Mouse (Mus musculus) midbrain, embryonic 12.5 days (tissue): Measurements from ENCODE around the gene Usmg5. TPM values are rescaled to one million over a fixed set of nuclear protein-coding genes. Genes with fewer than 3 reads are reported as not detected.
A peak's percentile ranks its signal among the peaks of the same experiment; 100 is the strongest.
"Not testable (repeated sequence)": the region's sequence is repeated elsewhere in the genome, so short reads cannot be mapped to it uniquely, and the experiment has no call there.

Experiments
- ATAC-seq: fragments of 200-750 bp; cut with Nextera tagmentation; 2 replicates; pipeline ENCODE4 v1.8.0; 2017; ENCODE audit warnings: low read depth, moderate TSS enrichment, moderate library complexity; ENCODE audit not compliant: low FRiP score
- H3K27ac ChIP-seq: fragments of 300-500 bp; sonication (generic); replicated peaks from 2 replicates; pipeline ENCODE4 v1.5.1; 2016; ENCODE audit warnings: mild to moderate bottlenecking
- H3K27me3 ChIP-seq: fragments of 300-500 bp; sonication (generic); 2 replicates; pipeline ENCODE4 v1.6.1; 2016; ENCODE audit warnings: mild to moderate bottlenecking
- H3K36me3 ChIP-seq: fragments of 300-500 bp; sonication (generic); 2 replicates; pipeline ENCODE4 v1.6.1; 2016
- H3K4me1 ChIP-seq: fragments of 300-500 bp; sonication (generic); 2 replicates; pipeline ENCODE4 v1.6.1; 2016
- H3K4me2 ChIP-seq: fragments of 300-500 bp; sonication (generic); replicated peaks from 2 replicates; pipeline ENCODE4 v1.6.1; 2016; ENCODE audit warnings: mild to moderate bottlenecking, moderate library complexity
- H3K4me3 ChIP-seq: fragments of 300-500 bp; sonication (generic); 2 replicates; pipeline ENCODE4 v1.5.1; 2016; ENCODE audit warnings: mild to moderate bottlenecking
- H3K9ac ChIP-seq: fragments of 300-500 bp; sonication (generic); replicated peaks from 2 replicates; pipeline ENCODE4 v1.6.1; 2016; ENCODE audit warnings: mild to moderate bottlenecking, moderate library complexity
- H3K9me3 ChIP-seq: fragments of 300-500 bp; sonication (generic); 2 replicates; pipeline ENCODE4 v1.6.1; 2016; ENCODE audit warnings: mild to moderate bottlenecking
- WGBS: fragments of 180-500 bp; shearing (Covaris S2); methylation state at CpG from one replicate; pipeline ENCODE4 v1.1.7; 2016; 5-methylcytosine and 5-hydroxymethylcytosine counted together
- polyA plus RNA-seq: library from polyadenylated mRNA; unstranded; fragments of >200 nt; fragmentation: Nextera tagmentation; extraction: Ambion mirVana; gene quantifications from 2 replicates; pipeline ENCODE4 v1.2.1, GENCODE M21; 2016

The Usmg5 gene
- 1,210 and 1,249 TPM in 2 replicates for polyA plus RNA-seq

DNA sequence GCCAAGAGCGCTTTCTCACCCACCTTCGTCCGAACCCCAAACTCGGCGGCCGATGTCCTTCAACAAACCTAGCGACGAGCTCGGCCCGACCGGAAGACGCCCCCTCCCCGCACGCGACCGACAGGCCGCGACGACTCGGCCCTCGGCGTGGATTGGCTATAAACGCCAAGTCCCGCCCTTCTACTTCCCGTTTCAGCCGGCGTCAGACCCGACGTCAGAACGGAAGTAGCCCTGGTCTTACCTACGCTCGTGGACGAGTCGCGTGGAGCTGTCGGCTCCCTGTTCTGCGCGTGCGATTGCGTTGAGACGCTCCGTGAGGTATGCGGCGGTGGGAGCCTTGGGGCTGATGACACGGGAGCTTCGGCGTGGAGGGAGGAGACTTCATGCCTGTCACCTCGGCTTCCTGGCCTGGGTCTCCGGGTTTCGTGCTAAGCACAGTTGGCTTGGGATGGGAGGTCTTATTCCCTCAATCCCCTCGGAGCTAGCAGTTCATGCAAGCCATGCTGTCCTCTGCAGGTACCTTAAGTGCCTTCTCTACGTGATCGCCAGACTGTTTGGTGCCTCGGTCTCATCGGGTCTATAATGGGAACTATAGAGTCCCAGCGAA lies at the start of gene Usmg5, which contains the start of gene Pdcd11:
Gene Usmg5, minus strand, starts transcription at position 98 of the 607 bp plus-strand sequence.
Gene Pdcd11, plus strand, starts transcription at position 219 of the 607 bp plus-strand sequence.
- H3K4me3 ChIP-seq, result peak within 1 kb of the TSS; percentile 91
- H3K4me1 ChIP-seq, result peaks cover 15% of the 10 kb centered on the region
- peak within 1 kb of the TSS; percentile 85 for H3K4me2 ChIP-seq
- H3K27ac ChIP-seq, result peak within 1 kb of the TSS; percentile 77
- peak within 1 kb of the TSS; percentile 95 for H3K9ac ChIP-seq
- WGBS, result under 1% methylated on average over 56 of the region's 56 CpGs
- no peaks in the 10 kb centered on the region for H3K9me3 ChIP-seq
- no peaks in the 10 kb centered on the region for H3K27me3 ChIP-seq
- H3K36me3 ChIP-seq, result peaks cover 26% of the 10 kb centered on the region
- peak; percentile 99 for ATAC-seq

- not testable (repeated sequence) for H3K9ac ChIP-seq, H3K4me2 ChIP-seq, ATAC-seq, H3K27ac ChIP-seq, H3K36me3 ChIP-seq, H3K4me3 ChIP-seq, H3K9me3 ChIP-seq
- 49% methylated on average over 7 of the region's 7 CpGs for WGBS
- Histone ChIP-seq H3K4me1 (peaks cover 20% of the 10 kb centered on the region), H3K27me3 (peaks cover 22% of the 10 kb centered on the region)
Observed at GRCm38 (mm10) chr19:47139611-47140010, 49.2 kb upstream of the Usmg5 start.

DNA sequence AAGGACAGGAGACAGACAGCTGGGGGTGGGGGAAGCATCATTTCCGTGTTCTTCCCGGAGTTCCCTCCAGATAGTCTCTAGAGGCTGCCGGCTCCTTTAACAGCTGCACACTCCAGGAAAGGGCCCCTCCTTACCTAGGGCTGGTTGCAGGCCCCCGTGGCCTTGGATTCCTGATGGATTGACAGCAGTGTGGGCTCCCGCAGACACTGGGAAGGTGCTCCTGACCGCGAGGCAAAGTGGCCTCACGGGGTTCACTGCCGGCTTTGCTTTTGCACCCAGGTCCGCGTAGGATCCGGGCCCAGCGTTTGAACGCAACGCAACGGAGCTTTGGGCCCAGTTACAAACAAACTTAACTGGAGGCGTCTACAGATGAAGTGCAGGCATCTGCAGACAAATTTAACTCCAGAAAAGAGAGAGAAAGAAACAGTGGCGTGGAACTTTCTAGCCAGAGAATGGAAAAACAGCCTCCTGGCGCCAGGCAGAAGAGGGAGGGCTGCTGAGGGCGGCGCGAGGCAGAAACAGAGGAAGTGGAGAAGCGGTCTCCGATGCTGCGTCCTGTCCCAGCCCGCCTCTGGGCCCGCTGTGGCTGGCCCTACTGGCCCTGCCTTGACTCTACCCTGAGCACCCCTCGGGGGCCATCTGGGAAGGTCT lies 47.4 kb upstream of the Usmg5 start, which contains the start of gene Calhm2:
Gene Calhm2, minus strand, starts transcription at position 524 of the 651 bp plus-strand sequence.
- no peak within 1 kb of the TSS; the same call in 1 of the 2 replicates for H3K27ac ChIP-seq
- ATAC-seq, result no peak

DNA sequence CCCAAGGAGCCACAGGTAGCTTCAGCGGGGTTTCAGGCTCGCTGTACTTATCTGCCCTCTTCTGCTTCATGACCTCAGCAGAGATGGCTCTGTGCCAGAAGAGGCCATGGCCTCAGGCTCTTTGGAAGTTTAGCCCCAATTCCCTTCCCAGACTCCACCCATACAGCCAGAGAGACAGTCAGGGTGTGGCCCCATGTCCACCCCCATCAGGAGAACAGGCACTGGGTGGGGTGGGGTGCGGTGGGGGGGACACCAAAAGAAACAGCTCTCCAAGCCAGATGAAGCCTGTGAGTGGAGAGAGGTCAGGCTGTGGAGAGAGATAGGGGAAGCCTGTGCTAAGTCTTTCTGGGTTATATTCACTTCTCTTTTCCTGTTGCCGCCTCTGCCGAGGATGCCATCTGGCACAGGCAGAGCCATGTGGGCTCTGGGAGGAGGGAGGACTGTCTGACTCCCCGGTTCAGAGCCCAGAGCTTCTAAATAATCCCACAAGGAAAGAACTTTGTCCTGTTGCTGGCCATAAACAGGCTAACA lies 46.7 kb upstream of the Usmg5 start:
- Histone ChIP-seq H3K4me1 (peaks cover 20% of the 10 kb centered on the region), H3K9me3 (no peaks in the 10 kb centered on the region), H3K36me3 (peaks cover 8% of the 10 kb centered on the region; the same call in 1 of the 2 replicates), H3K4me2 (peak overlapping the region; percentile 43), H3K4me3 (no peak overlapping the region), H3K9ac (no peak overlapping the region; the same call in 1 of the 2 replicates), H3K27me3 (peaks cover 22% of the 10 kb centered on the region), H3K27ac (no peak overlapping the region)
- ATAC-seq, result no peak
- WGBS, result 53% methylated on average over 6 of the region's 6 CpGs

More for the DNA sequence above, 47.4 kb upstream of the Usmg5 start, which contains the start of gene Calhm2:
- 16% methylated on average over 28 of the region's 28 CpGs for WGBS
- Histone ChIP-seq H3K4me1 (peaks cover 20% of the 10 kb centered on the region), H3K4me3 (peak within 1 kb of the TSS; percentile 21), H3K36me3 (0 out of 2 replicates have a peak, but pooled peaks cover 3% of the 10 kb centered on the region), H3K4me2 (peak within 1 kb of the TSS; percentile 43), H3K27me3 (peaks cover 22% of the 10 kb centered on the region), H3K9me3 (no peaks in the 10 kb centered on the region), H3K9ac (peak within 1 kb of the TSS; percentile 46; the same call in 1 of the 2 replicates)

DNA sequence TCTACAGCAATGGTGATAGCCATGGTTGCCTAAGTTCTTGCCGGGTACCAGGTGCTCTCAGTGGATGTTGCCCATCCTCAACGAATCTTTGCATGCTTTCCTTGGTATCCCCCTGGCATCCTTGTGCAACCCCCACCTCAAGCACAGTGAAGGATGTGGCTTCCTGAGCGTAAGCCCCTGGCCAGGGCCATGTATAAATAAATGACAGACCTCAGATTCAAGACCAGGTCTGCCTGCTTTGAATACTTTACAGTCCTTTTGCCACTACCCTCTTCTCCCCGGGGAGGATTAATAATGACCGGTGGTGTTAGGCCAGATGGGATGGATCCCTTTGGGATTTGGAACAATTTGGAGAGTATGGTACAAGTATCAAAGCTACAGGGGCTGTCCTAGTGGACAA lies 45.7 kb upstream of the Usmg5 start:
- WGBS, result 84% methylated on average over 5 of the region's 5 CpGs
- peaks cover 17% of the 10 kb centered on the region for H3K36me3 ChIP-seq
- H3K27ac ChIP-seq, result no peak overlapping the region
- no peak overlapping the region for H3K4me3 ChIP-seq
- no peak overlapping the region for H3K4me2 ChIP-seq
- no peak overlapping the region for H3K9ac ChIP-seq
- ATAC-seq, result no peak
- no peaks in the 10 kb centered on the region for H3K9me3 ChIP-seq
- peaks cover 22% of the 10 kb centered on the region for H3K27me3 ChIP-seq
- peaks cover 20% of the 10 kb centered on the region for H3K4me1 ChIP-seq

GRCm38 (mm10) chr19:47135568-47135967 lies 45.1 kb upstream of the Usmg5 start:
- ATAC-seq, result no peak
- 93% methylated on average over 17 of the region's 17 CpGs for WGBS
- Histone ChIP-seq H3K36me3 (peaks cover 23% of the 10 kb centered on the region), H3K4me1 (peaks cover 20% of the 10 kb centered on the region), H3K9ac (no peak overlapping the region), H3K9me3 (no peaks in the 10 kb centered on the region), H3K4me3 (no peak overlapping the region), H3K27me3 (peaks cover 22% of the 10 kb centered on the region), H3K4me2 (no peak overlapping the region), H3K27ac (no peak overlapping the region)

DNA sequence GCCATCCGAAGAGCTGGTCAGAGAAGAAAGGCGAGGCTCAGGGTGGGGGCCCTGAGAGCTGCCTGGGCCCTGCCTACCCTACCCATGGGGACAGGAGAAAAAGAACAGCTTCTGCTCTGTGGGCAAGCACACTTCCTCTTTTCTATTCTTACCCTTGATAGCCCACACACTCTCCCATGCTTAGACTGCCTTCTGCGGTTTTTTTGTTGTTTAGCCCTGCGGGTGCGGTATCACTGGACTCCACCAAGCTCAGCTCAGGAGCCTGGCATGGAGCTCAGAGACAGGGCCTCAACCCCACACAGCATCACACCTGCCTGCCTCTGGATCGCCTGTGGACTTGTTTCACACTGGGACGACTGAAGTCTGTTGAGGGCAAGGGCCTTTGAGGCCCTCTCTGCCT lies 42.7 kb upstream of the Usmg5 start:
- WGBS, result 89% methylated on average over 7 of the region's 7 CpGs
- Histone ChIP-seq H3K4me3 (no peak overlapping the region), H3K27me3 (peaks cover 5% of the 10 kb centered on the region; the same call in 1 of the 2 replicates), H3K36me3 (peaks cover 47% of the 10 kb centered on the region), H3K27ac (no peak overlapping the region), H3K9ac (no peak overlapping the region), H3K4me2 (no peak overlapping the region), H3K9me3 (no peaks in the 10 kb centered on the region), H3K4me1 (peaks cover 17% of the 10 kb centered on the region)
- ATAC-seq, result no peak

- Histone ChIP-seq H3K36me3 (peaks cover 72% of the 10 kb centered on the region), H3K4me1 (no peaks in the 10 kb centered on the region), H3K9ac (no peak overlapping the region), H3K4me2 (no peak overlapping the region), H3K27ac (no peak overlapping the region), H3K9me3 (no peaks in the 10 kb centered on the region), H3K4me3 (no peak overlapping the region), H3K27me3 (no peaks in the 10 kb centered on the region)
- no peak for ATAC-seq
- 96% methylated on average over 15 of the region's 15 CpGs for WGBS
Observed at GRCm38 (mm10) chr19:47130551-47131125, 40.2 kb upstream of the Usmg5 start.

DNA sequence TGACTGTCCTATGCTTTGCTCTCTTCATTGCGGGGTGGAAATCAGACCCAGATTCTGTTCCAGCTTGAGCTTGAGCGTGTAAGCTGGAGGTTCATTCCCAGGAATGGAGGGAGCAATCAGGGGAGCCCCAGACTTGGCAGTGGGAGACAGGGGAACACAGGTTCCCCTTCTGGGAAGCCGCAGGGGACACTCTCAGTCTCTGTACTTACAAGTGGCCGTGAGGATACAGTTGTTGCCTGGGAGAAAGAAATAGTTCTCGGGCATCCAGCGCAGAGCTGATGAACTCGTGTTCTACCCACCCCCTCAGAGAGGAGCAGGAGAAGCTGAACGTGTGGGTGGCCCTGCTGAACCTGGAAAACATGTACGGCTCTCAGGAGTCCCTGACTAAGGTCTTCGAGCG lies 38.4 kb upstream of the Usmg5 start:
- Histone ChIP-seq H3K36me3 (peaks cover 82% of the 10 kb centered on the region), H3K9me3 (no peaks in the 10 kb centered on the region)
- WGBS, result 94% methylated on average over 11 of the region's 11 CpGs

DNA sequence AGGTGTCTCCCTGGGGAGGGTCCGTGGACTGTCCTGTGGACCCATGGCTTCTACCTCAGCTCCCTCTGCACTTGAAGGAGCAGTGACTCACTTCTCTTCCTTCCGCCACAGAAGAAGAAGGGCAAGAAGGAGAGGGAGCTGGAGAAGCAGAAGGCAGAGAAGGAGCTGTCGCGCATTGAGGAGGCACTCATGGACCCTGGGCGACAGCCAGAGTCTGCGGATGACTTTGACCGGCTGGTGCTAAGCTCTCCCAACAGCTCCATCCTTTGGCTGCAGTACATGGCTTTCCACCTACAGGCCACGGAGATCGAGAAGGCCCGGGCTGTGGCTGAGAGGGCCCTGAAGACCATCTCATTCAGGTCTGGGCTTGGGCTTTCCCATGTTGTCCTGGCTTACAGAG lies 37.7 kb upstream of the Usmg5 start:
- Histone ChIP-seq H3K4me2 (no peak overlapping the region), H3K27ac (no peak overlapping the region), H3K9ac (no peak overlapping the region), H3K27me3 (no peaks in the 10 kb centered on the region), H3K4me1 (no peaks in the 10 kb centered on the region), H3K9me3 (no peaks in the 10 kb centered on the region), H3K4me3 (no peak overlapping the region), H3K36me3 (peaks cover 79% of the 10 kb centered on the region)
- no peak for ATAC-seq
- WGBS, result 93% methylated on average over 10 of the region's 10 CpGs

More for the DNA sequence above, 38.4 kb upstream of the Usmg5 start:
- H3K4me1 ChIP-seq, result no peaks in the 10 kb centered on the region
- H3K4me2 ChIP-seq, result no peak overlapping the region
- no peak overlapping the region for H3K27ac ChIP-seq
- no peak for ATAC-seq
- H3K4me3 ChIP-seq, result no peak overlapping the region
- H3K9ac ChIP-seq, result no peak overlapping the region
- no peaks in the 10 kb centered on the region for H3K27me3 ChIP-seq

DNA sequence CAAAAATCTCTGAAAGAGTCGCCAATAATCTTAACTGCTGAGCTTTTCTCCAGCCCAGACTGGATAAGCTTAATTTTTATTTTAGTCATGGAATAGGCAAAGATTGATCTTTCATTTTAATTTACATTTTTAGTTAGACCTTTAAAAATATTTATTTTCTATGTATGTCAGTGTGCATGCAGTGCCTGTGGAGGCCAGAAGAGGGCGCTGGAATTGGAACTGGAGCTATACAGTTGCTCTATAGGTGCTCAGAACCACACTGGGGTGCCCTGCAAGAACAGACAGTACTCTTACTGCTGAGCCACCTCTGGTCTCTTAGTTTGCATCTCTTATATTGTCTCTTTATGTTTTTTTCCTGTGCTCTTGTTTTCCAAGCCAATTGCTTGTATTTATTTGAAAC lies 32.4 kb upstream of the Usmg5 start:
- Histone ChIP-seq H3K27me3 (no peaks in the 10 kb centered on the region), H3K4me3 (no peak overlapping the region), H3K9ac (no peak overlapping the region), H3K4me2 (no peak overlapping the region), H3K4me1 (no peaks in the 10 kb centered on the region), H3K36me3 (peaks cover 65% of the 10 kb centered on the region), H3K27ac (no peak overlapping the region), H3K9me3 (no peaks in the 10 kb centered on the region)
- no peak for ATAC-seq
- 25% methylated on average over 2 of the region's 2 CpGs for WGBS

- peaks cover 64% of the 10 kb centered on the region for H3K36me3 ChIP-seq
- WGBS, result 44% methylated on average over 4 of the region's 4 CpGs
Observed at GRCm38 (mm10) chr19:47121054-47121453, 30.6 kb upstream of the Usmg5 start.

More at GRCm38 (mm10) chr19:47121054-47121453, 30.6 kb upstream of the Usmg5 start:
- H3K27ac ChIP-seq, result no peak overlapping the region
- ATAC-seq, result no peak
- H3K9me3 ChIP-seq, result no peaks in the 10 kb centered on the region
- H3K27me3 ChIP-seq, result no peaks in the 10 kb centered on the region
- no peaks in the 10 kb centered on the region for H3K4me1 ChIP-seq
- no peak overlapping the region for H3K9ac ChIP-seq
- no peak overlapping the region for H3K4me2 ChIP-seq
- H3K4me3 ChIP-seq, result no peak overlapping the region
